In genomic region chr12:17431166-17431565, GRCm38 (mm10) we compare ENCODE assay signal across 16 mouse cellular contexts.
"Had no signal": no experiment of that assay in that cellular context is flagged by ENCODE, and none has a peak within 500 bp of the region (broad histone marks: within the 10 kb centered on the region; RNA-seq: fewer than 3 reads in every experiment).

No protein-coding gene starts in this region.

- H3K9ac ChIP-seq: lung, embryonic 14.5 days; midbrain, embryonic 12.5 days; neural tube, embryonic 13.5 days; neural tube, embryonic 15.5 days had no signal

- H3K4me1 ChIP-seq: midbrain, embryonic 10.5 days; midbrain, embryonic 12.5 days; neural tube, embryonic 15.5 days had no signal

- H3K4me3 ChIP-seq: midbrain, embryonic 10.5 days; midbrain, embryonic 12.5 days; myocyte; neural tube, embryonic 13.5 days; neural tube, embryonic 15.5 days had no signal

- DNase-seq: lung, adult 18-20 months; lung, embryonic 14.5 days; midbrain, embryonic 14.5 days; retina, postnatal 1 day; right cerebral cortex, adult 18-20 months; right cerebral cortex, postnatal 25 days; right cerebral cortex, postnatal 4 days; spleen, adult 18-20 months; thymus, adult 18-20 months; thymus, postnatal 36 days had no signal

- H3K27ac ChIP-seq: midbrain, embryonic 10.5 days; midbrain, embryonic 12.5 days; neural tube, embryonic 13.5 days; neural tube, embryonic 15.5 days had no signal

- H3K4me2 ChIP-seq: lung, embryonic 14.5 days; midbrain, embryonic 12.5 days; neural tube, embryonic 13.5 days; neural tube, embryonic 15.5 days had no signal

- ATAC-seq: midbrain, embryonic 16.5 days had no signal

- H3K27me3 ChIP-seq: midbrain, embryonic 12.5 days; neural tube, embryonic 13.5 days; neural tube, embryonic 15.5 days had no signal

- H3K9me3 ChIP-seq: midbrain, embryonic 10.5 days; midbrain, embryonic 12.5 days; neural tube, embryonic 13.5 days; neural tube, embryonic 15.5 days had no signal
